Mouse (Mus musculus): ENCODE measurements at regions not wholly inside any gene's neighbourhood (a gene's known extent, or its start where the extent isn't known, plus 50 kb on each side); places are given as distances from the start of the nearest gene placed in this dataset.
"Not testable (repeated sequence)": the region's sequence is repeated elsewhere in the genome, so short reads cannot be mapped to it uniquely, and the experiment has no call there.

GRCm38 (mm10) chr17:50346451-50347192 is 53.2 kb upstream of the Dazl start:
- DNase-seq, result no peak

GRCm38 (mm10) chr17:50353818-50354217 is 60.4 kb upstream of the Dazl start:
- not testable (repeated sequence) for DNase-seq

GRCm38 (mm10) chr17:50354357-50354756 is 60.9 kb upstream of the Dazl start:
- no peak for DNase-seq

- no peak for DNase-seq
Measured at GRCm38 (mm10) chr17:50361657-50362233, 68.3 kb upstream of the Dazl start.

GRCm38 (mm10) chr17:50365396-50365795 is 72.0 kb upstream of the Dazl start:
- no peak for DNase-seq

- DNase-seq, result no peak
Measured at GRCm38 (mm10) chr17:50366181-50366580, 72.7 kb upstream of the Dazl start.

GRCm38 (mm10) chr17:50369216-50369875 is 75.9 kb upstream of the Dazl start:
- no peak for DNase-seq

- DNase-seq, result no peak
Measured at GRCm38 (mm10) chr17:50370484-50370883, 77.0 kb upstream of the Dazl start.

- DNase-seq, result peak; percentile 28 to 30
Measured at GRCm38 (mm10) chr17:50373496-50374141, 80.2 kb upstream of the Dazl start.

GRCm38 (mm10) chr17:50375465-50375864 is 82.0 kb upstream of the Dazl start:
- DNase-seq, result no peak

- DNase-seq, result no peak
Measured at GRCm38 (mm10) chr17:50376708-50377107, 83.3 kb upstream of the Dazl start.

GRCm38 (mm10) chr17:50378141-50378727 is 84.8 kb upstream of the Dazl start:
- no peak for DNase-seq

GRCm38 (mm10) chr17:50388715-50389710 is 95.6 kb upstream of the Dazl start:
- no peak for DNase-seq

GRCm38 (mm10) chr17:50390151-50390550 is 96.7 kb upstream of the Dazl start:
- no peak for DNase-seq

GRCm38 (mm10) chr17:50391207-50391606 is 97.8 kb upstream of the Dazl start:
- no peak for DNase-seq

GRCm38 (mm10) chr17:50391996-50392395 is 98.6 kb upstream of the Dazl start:
- DNase-seq, result no peak

- no peak for DNase-seq
Measured at GRCm38 (mm10) chr17:50392428-50392827, 99.0 kb upstream of the Dazl start.

- DNase-seq, result no peak
Measured at GRCm38 (mm10) chr17:50392966-50393365, 99.5 kb upstream of the Dazl start.

GRCm38 (mm10) chr17:50393698-50394097 is 100.3 kb upstream of the Dazl start:
- DNase-seq, result no peak

- DNase-seq, result no peak
Measured at GRCm38 (mm10) chr17:50394801-50395200, 101.4 kb upstream of the Dazl start.

GRCm38 (mm10) chr17:50395669-50396068 is 102.2 kb upstream of the Dazl start:
- no peak for DNase-seq

GRCm38 (mm10) chr17:50397324-50397723 is 103.9 kb upstream of the Dazl start:
- DNase-seq, result no peak

Measured in cerebellum, adult 18-20 months (tissue).